Mouse (Mus musculus) cortical plate, adult 2 months (tissue): ENCODE measurements around the gene Arrdc5.

Experiments
- CTCF ChIP-seq: fragments of 200-500 bp; IDR thresholded peaks from 2 replicates; pipeline ENCODE4 v1.5.1; 2011; ENCODE audit warnings: mild to moderate bottlenecking, control low read depth, low read length; ENCODE audit not compliant: insufficient read depth; ENCODE audit errors: extremely low read depth
- POLR2A ChIP-seq: fragments of 200-500 bp; IDR thresholded peaks from 2 replicates; pipeline ENCODE4 v1.6.1; 2011; ENCODE audit warnings: mild to moderate bottlenecking, low read length, control low read depth; ENCODE audit not compliant: insufficient read depth; ENCODE audit errors: extremely low read depth

- TF ChIP-seq CTCF, result no peak
- no peak for TF ChIP-seq POLR2A
Measured at GRCm38 (mm10) chr17:56265011-56265410, 35.1 kb downstream of the Arrdc5 start.
